Mouse (Mus musculus): ENCODE data around the gene Gm11541.
A peak's percentile ranks its signal among the peaks of the same experiment; 100 is the strongest.

The Gm11541 gene

GRCm38 (mm10) chr11:94704472-94704871 lies at the start of gene Gm11541:
Gene Gm11541 (minus strand): TSS chr11:94704499.
- no peak for DNase-seq

GRCm38 (mm10) chr11:94752946-94753713 lies 48.8 kb upstream of the Gm11541 start:
- no peak for DNase-seq

- DNase-seq, result no peak
Observed at GRCm38 (mm10) chr11:94741732-94742272, 37.5 kb upstream of the Gm11541 start, which contains the start of gene Cdc34b. Gene Cdc34b (plus strand): TSS chr11:94741782.

- no peak for DNase-seq
Observed at GRCm38 (mm10) chr11:94735746-94736145, 31.4 kb upstream of the Gm11541 start.

GRCm38 (mm10) chr11:94732773-94733172 lies 28.5 kb upstream of the Gm11541 start:
- DNase-seq, result no peak

- DNase-seq, result no peak
Observed at GRCm38 (mm10) chr11:94731229-94731628, 26.9 kb upstream of the Gm11541 start.

- peak; percentile 6 for DNase-seq
Observed at GRCm38 (mm10) chr11:94730261-94730660, 26.0 kb upstream of the Gm11541 start.

GRCm38 (mm10) chr11:94729565-94729964 lies 25.3 kb upstream of the Gm11541 start:
- no peak for DNase-seq

- DNase-seq, result no peak
Observed at GRCm38 (mm10) chr11:94728545-94728944, 24.2 kb upstream of the Gm11541 start.

GRCm38 (mm10) chr11:94727306-94727705 lies 23.0 kb upstream of the Gm11541 start:
- DNase-seq, result no peak

- DNase-seq, result no peak
Observed at GRCm38 (mm10) chr11:94719216-94719615, 14.9 kb upstream of the Gm11541 start.

GRCm38 (mm10) chr11:94718113-94718909 lies 14.0 kb upstream of the Gm11541 start:
- DNase-seq, result no peak

- no peak for DNase-seq
Observed at GRCm38 (mm10) chr11:94717239-94717638, 12.9 kb upstream of the Gm11541 start.

GRCm38 (mm10) chr11:94716754-94717153 lies 12.5 kb upstream of the Gm11541 start:
- peak; percentile 6 for DNase-seq

GRCm38 (mm10) chr11:94715622-94716021 lies 11.3 kb upstream of the Gm11541 start:
- DNase-seq, result no peak

- DNase-seq, result no peak
Observed at GRCm38 (mm10) chr11:94713246-94713860, 9.1 kb upstream of the Gm11541 start.

- DNase-seq, result no peak
Observed at GRCm38 (mm10) chr11:94704020-94704419, 279 bp downstream of the Gm11541 start.

GRCm38 (mm10) chr11:94702216-94702610 lies 2.1 kb downstream of the Gm11541 start:
- DNase-seq, result peak; percentile 26

- no peak for DNase-seq
Observed at GRCm38 (mm10) chr11:94701401-94702215, 2.7 kb downstream of the Gm11541 start.

GRCm38 (mm10) chr11:94699399-94699798 lies 4.9 kb downstream of the Gm11541 start:
- no peak for DNase-seq

- DNase-seq, result no peak
Observed at GRCm38 (mm10) chr11:94697703-94698464, 6.4 kb downstream of the Gm11541 start.

GRCm38 (mm10) chr11:94697140-94697539 lies 7.2 kb downstream of the Gm11541 start:
- no peak for DNase-seq

Data from cerebellum, adult 11-12 months (tissue).